Mouse (Mus musculus): Measurements from ENCODE around the gene Ifnb1.
A peak's percentile ranks its signal among the peaks of the same experiment; 100 is the strongest.
"Not testable (repeated sequence)": the region's sequence is repeated elsewhere in the genome, so short reads cannot be mapped to it uniquely, and the experiment has no call there.

Ifnb1 gene

GRCm38 (mm10) chr4:88522674-88523073 is at the start of gene Ifnb1:
TSS of gene Ifnb1 (minus strand) at chr4:88522774.
- DNase-seq (ENCODE audit: extremely low read depth, low read depth): no peak

GRCm38 (mm10) chr4:88571698-88572097 is 49.1 kb upstream of the Ifnb1 start, which contains the start of gene Ifna14:
TSS of gene Ifna14 (minus strand) at chr4:88571798.
- DNase-seq (ENCODE audit: extremely low read depth, low read depth): no peak

- no peak for DNase-seq (ENCODE audit: extremely low read depth, low read depth)
Observed at GRCm38 (mm10) chr4:88561791-88562190, 39.2 kb upstream of the Ifnb1 start.

- DNase-seq (ENCODE audit: extremely low read depth, low read depth): not testable (repeated sequence)
Observed at GRCm38 (mm10) chr4:88558145-88558544, 35.6 kb upstream of the Ifnb1 start, which contains the start of gene Ifna15. TSS of gene Ifna15 (minus strand) at chr4:88558245.

GRCm38 (mm10) chr4:88550161-88550945 is 27.8 kb upstream of the Ifnb1 start:
- peak; percentile 87 for DNase-seq (ENCODE audit: extremely low read depth, low read depth)

- DNase-seq (ENCODE audit: extremely low read depth, low read depth): no peak
Observed at GRCm38 (mm10) chr4:88547986-88548385, 25.4 kb upstream of the Ifnb1 start.

GRCm38 (mm10) chr4:88543649-88544234 is 21.2 kb upstream of the Ifnb1 start:
- peak; percentile 56 for DNase-seq (ENCODE audit: extremely low read depth, low read depth)

GRCm38 (mm10) chr4:88537328-88537727 is 14.8 kb upstream of the Ifnb1 start:
- DNase-seq (ENCODE audit: extremely low read depth, low read depth): no peak

- no peak for DNase-seq (ENCODE audit: extremely low read depth, low read depth)
Observed at GRCm38 (mm10) chr4:88536640-88537039, 14.1 kb upstream of the Ifnb1 start.

GRCm38 (mm10) chr4:88535742-88536141 is 13.2 kb upstream of the Ifnb1 start:
- DNase-seq (ENCODE audit: extremely low read depth, low read depth): no peak

- no peak for DNase-seq (ENCODE audit: extremely low read depth, low read depth)
Observed at GRCm38 (mm10) chr4:88534903-88535302, 12.3 kb upstream of the Ifnb1 start.

GRCm38 (mm10) chr4:88533499-88533898 is 10.9 kb upstream of the Ifnb1 start:
- DNase-seq (ENCODE audit: extremely low read depth, low read depth): no peak

- DNase-seq (ENCODE audit: extremely low read depth, low read depth): no peak
Observed at GRCm38 (mm10) chr4:88530892-88531291, 8.3 kb upstream of the Ifnb1 start.

- DNase-seq (ENCODE audit: extremely low read depth, low read depth): no peak
Observed at GRCm38 (mm10) chr4:88530271-88530670, 7.7 kb upstream of the Ifnb1 start.

- DNase-seq (ENCODE audit: extremely low read depth, low read depth): no peak
Observed at GRCm38 (mm10) chr4:88526379-88527049, 3.9 kb upstream of the Ifnb1 start.

GRCm38 (mm10) chr4:88525393-88525792 is 2.8 kb upstream of the Ifnb1 start:
- DNase-seq (ENCODE audit: extremely low read depth, low read depth): no peak

- DNase-seq (ENCODE audit: extremely low read depth, low read depth): no peak
Observed at GRCm38 (mm10) chr4:88523241-88523640, 667 bp upstream of the Ifnb1 start.

GRCm38 (mm10) chr4:88517957-88518356 is 4.6 kb downstream of the Ifnb1 start:
- no peak for DNase-seq (ENCODE audit: extremely low read depth, low read depth)

GRCm38 (mm10) chr4:88515711-88516211 is 6.8 kb downstream of the Ifnb1 start:
- DNase-seq (ENCODE audit: extremely low read depth, low read depth): peak; percentile 63

- DNase-seq (ENCODE audit: extremely low read depth, low read depth): no peak
Observed at GRCm38 (mm10) chr4:88515250-88515649, 7.3 kb downstream of the Ifnb1 start.

- peak; percentile 66 for DNase-seq (ENCODE audit: extremely low read depth, low read depth)
Observed at GRCm38 (mm10) chr4:88514403-88514802, 8.2 kb downstream of the Ifnb1 start.

GRCm38 (mm10) chr4:88513743-88514142 is 8.8 kb downstream of the Ifnb1 start:
- DNase-seq (ENCODE audit: extremely low read depth, low read depth): peak; percentile 58

All from MEL-GATA-1-ER (cell line).